Mouse (Mus musculus): Measurements from ENCODE around the gene Tmem184b. TPM values are rescaled to one million over a fixed set of nuclear protein-coding genes. Genes with fewer than 3 reads are reported as not detected.

Gene Tmem184b
- polyA plus RNA-seq, 1 experiment from 2014 or later = 64.3 TPM

- peaks cover 41% of the 10 kb centered on the region for H3K4me1 ChIP-seq (ENCODE audit: control insufficient read depth, insufficient read depth, low read length)
- H3K27ac ChIP-seq (ENCODE audit: low read length) = no peak overlapping the region
- H3K36me3 ChIP-seq (ENCODE audit: control insufficient read depth, insufficient read depth, low read length) = no peaks in the 10 kb centered on the region
- no peak overlapping the region for H3K4me3 ChIP-seq (ENCODE audit: low read depth, low read length)
- no peak overlapping the region for H3K9ac ChIP-seq (replicated peaks; ENCODE audit: low read depth, low read length)
- H3K4me2 ChIP-seq (replicated peaks; ENCODE audit: low read depth, low read length) = no peak overlapping the region
- 45% methylated on average over 6 of the region's 6 CpGs for WGBS
- no peaks in the 10 kb centered on the region for H3K27me3 ChIP-seq (ENCODE audit: control insufficient read depth, insufficient read depth, low read length)
- 0 out of 2 replicates have a peak, but pooled peaks have one; percentile 29 for ATAC-seq (ENCODE audit: insufficient number of reproducible peaks, insufficient read depth, low FRiP score, low read depth)
- H3K9me3 ChIP-seq (ENCODE audit: control insufficient read depth, low read depth, low read length) = no peaks in the 10 kb centered on the region
Measured at GRCm38 (mm10) chr15:79388171-79388570, 15.2 kb downstream of the Tmem184b start.

- no peak overlapping the region for H3K27ac ChIP-seq (ENCODE audit: low read length)
- peaks cover 39% of the 10 kb centered on the region for H3K4me1 ChIP-seq (ENCODE audit: control insufficient read depth, insufficient read depth, low read length)
- ATAC-seq (ENCODE audit: insufficient number of reproducible peaks, insufficient read depth, low FRiP score, low read depth) = no peak
- H3K9ac ChIP-seq (replicated peaks; ENCODE audit: low read depth, low read length) = no peak overlapping the region
- WGBS = 82% methylated on average over 7 of the region's 7 CpGs
- no peaks in the 10 kb centered on the region for H3K36me3 ChIP-seq (ENCODE audit: control insufficient read depth, insufficient read depth, low read length)
- no peaks in the 10 kb centered on the region for H3K27me3 ChIP-seq (ENCODE audit: control insufficient read depth, insufficient read depth, low read length)
- no peak overlapping the region for H3K4me2 ChIP-seq (replicated peaks; ENCODE audit: low read depth, low read length)
- no peaks in the 10 kb centered on the region for H3K9me3 ChIP-seq (ENCODE audit: control insufficient read depth, low read depth, low read length)
- H3K4me3 ChIP-seq (ENCODE audit: low read depth, low read length) = no peak overlapping the region
Measured at GRCm38 (mm10) chr15:79387611-79388010, 15.8 kb downstream of the Tmem184b start.

DNA sequence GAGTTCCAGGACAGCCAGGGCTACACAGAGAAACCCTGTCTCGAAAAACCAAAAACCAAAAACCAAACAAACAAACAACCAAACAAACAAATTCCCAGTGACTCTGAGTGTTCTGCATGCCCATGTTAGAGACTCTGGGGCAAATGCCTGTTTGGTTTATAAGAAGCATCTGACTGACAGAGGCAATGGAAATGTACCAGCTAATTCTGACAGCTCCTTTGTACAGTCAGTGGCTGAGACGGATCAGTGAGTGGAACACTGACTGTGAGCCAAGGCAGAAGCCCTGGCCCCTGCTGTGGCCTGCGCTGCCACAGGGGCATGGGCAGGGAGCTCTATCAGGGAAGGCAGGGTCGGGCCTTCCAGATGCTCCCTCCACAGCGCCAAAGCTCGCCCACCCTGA lies 16.3 kb downstream of the Tmem184b start:
- no peak overlapping the region for H3K4me3 ChIP-seq (ENCODE audit: low read depth, low read length)
- no peaks in the 10 kb centered on the region for H3K27me3 ChIP-seq (ENCODE audit: control insufficient read depth, insufficient read depth, low read length)
- H3K36me3 ChIP-seq (ENCODE audit: control insufficient read depth, insufficient read depth, low read length) = no peaks in the 10 kb centered on the region
- H3K9ac ChIP-seq (replicated peaks; ENCODE audit: low read depth, low read length) = no peak overlapping the region
- 85% methylated on average over 6 of the region's 6 CpGs for WGBS
- no peaks in the 10 kb centered on the region for H3K9me3 ChIP-seq (ENCODE audit: control insufficient read depth, low read depth, low read length)
- H3K4me2 ChIP-seq (replicated peaks; ENCODE audit: low read depth, low read length) = no peak overlapping the region
- no peak for ATAC-seq (ENCODE audit: insufficient number of reproducible peaks, insufficient read depth, low FRiP score, low read depth)
- H3K4me1 ChIP-seq (ENCODE audit: control insufficient read depth, insufficient read depth, low read length) = peaks cover 34% of the 10 kb centered on the region
- no peak overlapping the region for H3K27ac ChIP-seq (ENCODE audit: low read length)

GRCm38 (mm10) chr15:79381644-79382043 lies 21.7 kb downstream of the Tmem184b start:
- no peak overlapping the region for H3K27ac ChIP-seq (ENCODE audit: low read length)
- 83% methylated on average over 9 of the region's 9 CpGs for WGBS
- no peak for ATAC-seq (ENCODE audit: insufficient number of reproducible peaks, insufficient read depth, low FRiP score, low read depth)

DNA sequence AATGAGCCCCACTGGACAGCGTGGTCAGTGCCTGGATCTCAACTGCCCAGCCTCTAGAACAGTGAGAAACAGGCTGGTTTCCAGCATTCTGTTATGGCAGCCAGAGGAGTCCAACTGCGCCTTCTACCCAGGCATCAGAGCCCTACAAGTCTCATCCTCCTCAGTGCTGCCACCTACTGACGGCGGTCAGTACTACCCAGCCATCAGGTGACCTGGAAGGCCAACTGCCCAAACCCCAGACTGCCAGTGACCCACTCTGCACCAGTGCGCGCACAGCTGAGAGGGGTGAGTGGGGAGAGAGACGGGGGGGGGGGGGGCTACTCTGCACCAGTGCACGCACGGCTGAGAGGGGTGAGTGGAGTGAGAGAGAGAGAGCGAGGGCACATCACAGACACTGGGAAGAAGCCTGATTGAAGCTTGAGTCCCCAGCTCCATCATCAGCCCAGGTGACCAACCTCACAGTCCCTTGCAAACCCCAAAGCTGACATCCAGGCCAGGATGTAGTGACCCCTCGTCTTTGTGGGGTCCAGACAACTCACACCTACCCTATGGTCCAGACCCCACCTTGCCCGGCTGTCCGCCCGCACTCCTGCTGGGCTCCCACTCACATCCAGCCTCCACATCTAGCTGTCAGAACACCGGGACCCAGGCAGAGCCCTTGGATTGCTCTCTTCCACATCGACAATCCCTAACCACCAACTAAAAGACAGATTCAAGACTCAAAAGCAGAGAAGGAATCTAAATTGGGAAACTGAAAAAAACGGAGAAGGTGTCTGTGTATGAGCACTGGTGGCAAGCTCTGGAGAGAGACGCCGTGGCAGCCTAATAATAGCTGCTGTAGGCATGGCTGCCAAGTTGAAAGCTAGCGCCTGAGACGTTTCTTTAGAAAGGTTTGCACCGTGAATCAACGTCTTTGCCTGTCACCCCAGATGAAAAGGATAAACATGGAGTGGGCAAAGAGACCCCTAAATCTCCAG lies 22.6 kb downstream of the Tmem184b start:
- Histone ChIP-seq H3K36me3 (ENCODE audit: control insufficient read depth, insufficient read depth, low read length) (peaks cover 24% of the 10 kb centered on the region), H3K9me3 (ENCODE audit: control insufficient read depth, low read depth, low read length) (no peaks in the 10 kb centered on the region), H3K4me3 (ENCODE audit: low read depth, low read length) (no peak overlapping the region), H3K4me1 (ENCODE audit: control insufficient read depth, insufficient read depth, low read length) (0 out of 2 replicates have a peak, but pooled peaks cover 4% of the 10 kb centered on the region), H3K9ac (replicated peaks; ENCODE audit: low read depth, low read length) (no peak overlapping the region), H3K27me3 (ENCODE audit: control insufficient read depth, insufficient read depth, low read length) (no peaks in the 10 kb centered on the region), H3K4me2 (replicated peaks; ENCODE audit: low read depth, low read length) (no peak overlapping the region), H3K27ac (ENCODE audit: low read length) (no peak overlapping the region)
- ATAC-seq (ENCODE audit: insufficient number of reproducible peaks, insufficient read depth, low FRiP score, low read depth) = peak; percentile 61; the same call in 1 of the 2 replicates
- WGBS = 57% methylated on average over 19 of the region's 23 CpGs

More at GRCm38 (mm10) chr15:79381644-79382043, 21.7 kb downstream of the Tmem184b start:
- peaks cover 17% of the 10 kb centered on the region for H3K36me3 ChIP-seq (ENCODE audit: control insufficient read depth, insufficient read depth, low read length)
- H3K9me3 ChIP-seq (ENCODE audit: control insufficient read depth, low read depth, low read length) = no peaks in the 10 kb centered on the region
- H3K4me1 ChIP-seq (ENCODE audit: control insufficient read depth, insufficient read depth, low read length) = 0 out of 2 replicates have a peak, but pooled peaks cover 4% of the 10 kb centered on the region
- no peaks in the 10 kb centered on the region for H3K27me3 ChIP-seq (ENCODE audit: control insufficient read depth, insufficient read depth, low read length)
- H3K9ac ChIP-seq (replicated peaks; ENCODE audit: low read depth, low read length) = no peak overlapping the region
- no peak overlapping the region for H3K4me3 ChIP-seq (ENCODE audit: low read depth, low read length)
- no peak overlapping the region for H3K4me2 ChIP-seq (replicated peaks; ENCODE audit: low read depth, low read length)

DNA sequence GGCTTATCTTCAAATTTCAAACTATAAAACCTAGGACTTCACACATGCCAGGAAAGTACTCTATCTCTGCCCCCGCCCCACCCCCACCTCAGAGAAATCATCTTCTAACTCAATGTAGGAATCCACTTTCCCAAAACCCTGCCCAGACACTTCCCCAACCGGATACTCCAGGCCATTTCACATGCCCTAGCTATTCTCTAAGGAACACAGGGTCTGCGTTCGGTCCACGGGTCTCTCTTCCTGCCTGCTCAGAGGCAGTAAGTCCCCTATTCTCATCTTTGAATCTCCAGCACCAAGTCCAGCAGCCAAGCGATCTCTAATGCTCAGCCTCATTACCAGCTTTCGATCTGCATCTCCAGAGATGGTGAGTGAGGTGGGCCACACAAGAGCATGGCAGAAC lies 23.7 kb downstream of the Tmem184b start:
- no peaks in the 10 kb centered on the region for H3K27me3 ChIP-seq (ENCODE audit: control insufficient read depth, insufficient read depth, low read length)
- H3K9ac ChIP-seq (replicated peaks; ENCODE audit: low read depth, low read length) = no peak overlapping the region
- no peak overlapping the region for H3K27ac ChIP-seq (ENCODE audit: low read length)
- WGBS = 90% methylated on average over 7 of the region's 7 CpGs
- peaks cover 27% of the 10 kb centered on the region for H3K36me3 ChIP-seq (ENCODE audit: control insufficient read depth, insufficient read depth, low read length)
- no peak overlapping the region for H3K4me2 ChIP-seq (replicated peaks; ENCODE audit: low read depth, low read length)
- H3K9me3 ChIP-seq (ENCODE audit: control insufficient read depth, low read depth, low read length) = no peaks in the 10 kb centered on the region
- H3K4me3 ChIP-seq (ENCODE audit: low read depth, low read length) = no peak overlapping the region
- H3K4me1 ChIP-seq (ENCODE audit: control insufficient read depth, insufficient read depth, low read length) = 0 out of 2 replicates have a peak, but pooled peaks cover 4% of the 10 kb centered on the region
- no peak for ATAC-seq (ENCODE audit: insufficient number of reproducible peaks, insufficient read depth, low FRiP score, low read depth)

DNA sequence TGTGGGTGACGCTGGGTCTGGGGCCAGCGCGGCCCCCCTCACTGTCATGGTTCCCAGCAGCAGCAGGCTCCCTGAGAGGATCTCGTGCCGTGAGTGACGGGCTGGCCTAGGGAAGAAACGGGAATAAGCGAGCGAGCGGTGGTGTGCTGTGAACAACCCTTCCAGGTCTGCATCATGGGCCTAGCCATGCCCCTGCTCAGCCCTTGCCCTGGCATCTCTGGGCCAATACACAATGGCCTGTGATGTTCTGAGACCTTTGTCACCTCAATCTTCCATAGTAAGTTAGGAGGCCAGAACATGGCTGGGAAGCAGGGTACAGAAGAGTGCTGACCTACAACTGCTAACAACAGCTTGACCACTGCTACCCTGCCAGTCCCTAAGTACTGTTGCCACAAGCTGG lies 24.8 kb downstream of the Tmem184b start:
- WGBS = 97% methylated on average over 10 of the region's 10 CpGs
- Histone ChIP-seq H3K27me3 (ENCODE audit: control insufficient read depth, insufficient read depth, low read length) (no peaks in the 10 kb centered on the region), H3K4me1 (ENCODE audit: control insufficient read depth, insufficient read depth, low read length) (0 out of 2 replicates have a peak, but pooled peaks cover 4% of the 10 kb centered on the region), H3K4me3 (ENCODE audit: low read depth, low read length) (no peak overlapping the region), H3K36me3 (ENCODE audit: control insufficient read depth, insufficient read depth, low read length) (peaks cover 27% of the 10 kb centered on the region), H3K27ac (ENCODE audit: low read length) (no peak overlapping the region), H3K9ac (replicated peaks; ENCODE audit: low read depth, low read length) (no peak overlapping the region), H3K4me2 (replicated peaks; ENCODE audit: low read depth, low read length) (no peak overlapping the region), H3K9me3 (ENCODE audit: control insufficient read depth, low read depth, low read length) (no peaks in the 10 kb centered on the region)
- ATAC-seq (ENCODE audit: insufficient number of reproducible peaks, insufficient read depth, low FRiP score, low read depth) = no peak

- Histone ChIP-seq H3K27ac (ENCODE audit: low read length) (no peak overlapping the region), H3K4me1 (ENCODE audit: control insufficient read depth, insufficient read depth, low read length) (0 out of 2 replicates have a peak, but pooled peaks cover 4% of the 10 kb centered on the region), H3K36me3 (ENCODE audit: control insufficient read depth, insufficient read depth, low read length) (peaks cover 35% of the 10 kb centered on the region), H3K9ac (replicated peaks; ENCODE audit: low read depth, low read length) (no peak overlapping the region), H3K27me3 (ENCODE audit: control insufficient read depth, insufficient read depth, low read length) (no peaks in the 10 kb centered on the region), H3K4me2 (replicated peaks; ENCODE audit: low read depth, low read length) (no peak overlapping the region), H3K4me3 (ENCODE audit: low read depth, low read length) (no peak overlapping the region), H3K9me3 (ENCODE audit: control insufficient read depth, low read depth, low read length) (no peaks in the 10 kb centered on the region)
- 73% methylated on average over 6 of the region's 6 CpGs for WGBS
- ATAC-seq (ENCODE audit: insufficient number of reproducible peaks, insufficient read depth, low FRiP score, low read depth) = no peak
Measured at GRCm38 (mm10) chr15:79377681-79378080, 25.7 kb downstream of the Tmem184b start.

All from stomach, embryonic 14.5 days (tissue).